Mouse (Mus musculus) heart, embryonic 10.5 days (tissue): ENCODE measurements around the gene Tchhl1. TPM values are rescaled to one million over a fixed set of nuclear protein-coding genes. Genes with fewer than 3 reads are reported as not detected.

ENCODE experiments used
- DNase-seq: peaks from one replicate; pipeline ENCODE4 v3.0.0-alpha.2; 2017; ENCODE audit warnings: low spot score
- H3K27ac ChIP-seq: fragments of 300-500 bp; sonication (generic); 2 replicates; pipeline ENCODE4 v1.5.1; 2016; ENCODE audit warnings: mild to moderate bottlenecking
- H3K27me3 ChIP-seq: fragments of 300-500 bp; sonication (generic); 2 replicates; pipeline ENCODE4 v1.6.1; 2016; ENCODE audit warnings: mild to moderate bottlenecking; ENCODE audit not compliant: poor library complexity, insufficient read depth, severe bottlenecking
- H3K36me3 ChIP-seq: fragments of 300-500 bp; sonication (generic); 2 replicates; pipeline ENCODE4 v1.6.1; 2016; ENCODE audit warnings: mild to moderate bottlenecking, moderate library complexity
- H3K4me1 ChIP-seq: fragments of 300-500 bp; sonication (generic); 2 replicates; pipeline ENCODE4 v1.6.1; 2016; ENCODE audit warnings: mild to moderate bottlenecking
- H3K4me3 ChIP-seq: fragments of 300-500 bp; sonication (generic); 2 replicates; pipeline ENCODE4 v1.5.1; 2016; ENCODE audit warnings: mild to moderate bottlenecking, moderate library complexity
- H3K9me3 ChIP-seq: fragments of 300-500 bp; sonication (generic); 2 replicates; pipeline ENCODE4 v1.6.1; 2016; ENCODE audit warnings: mild to moderate bottlenecking, moderate library complexity
- WGBS: fragments of 180-500 bp; shearing (Covaris S2); methylation state at CpG from one replicate; pipeline ENCODE4 v1.1.7; 2016; 5-methylcytosine and 5-hydroxymethylcytosine counted together
- microRNA-seq: library from miRNA; unstranded; fragments of <30 nt; microRNA quantifications from one replicate; pipeline ENCODE4, GENCODE M21; 2017
- polyA plus RNA-seq: library from polyadenylated mRNA; unstranded; fragments of >200 nt; fragmentation: Nextera tagmentation; extraction: Ambion mirVana; gene quantifications from 2 replicates; pipeline ENCODE4 v1.2.1, GENCODE M21; 2016

The Tchhl1 gene
- polyA plus RNA-seq, 1 experiment from 2014 or later = not detected

GRCm38 (mm10) chr3:93511036-93511435, 42.5 kb downstream of the Tchhl1 start:
- H3K36me3 ChIP-seq = no peaks in the 10 kb centered on the region
- no peaks in the 10 kb centered on the region for H3K27me3 ChIP-seq
- no peaks in the 10 kb centered on the region for H3K4me1 ChIP-seq
- 67% methylated on average over 1 of the region's 1 CpGs for WGBS
- H3K9me3 ChIP-seq = no peaks in the 10 kb centered on the region
- no peak overlapping the region for H3K27ac ChIP-seq
- DNase-seq = no peak
- H3K4me3 ChIP-seq = no peak overlapping the region

GRCm38 (mm10) chr3:93511801-93512200, 43.2 kb downstream of the Tchhl1 start:
- Histone ChIP-seq H3K27me3 (no peaks in the 10 kb centered on the region), H3K36me3 (no peaks in the 10 kb centered on the region), H3K9me3 (no peaks in the 10 kb centered on the region), H3K4me1 (no peaks in the 10 kb centered on the region), H3K4me3 (no peak overlapping the region), H3K27ac (no peak overlapping the region)
- DNase-seq = no peak
- 90% methylated on average over 1 of the region's 1 CpGs for whole genome bisulfite sequencing

- no peaks in the 10 kb centered on the region for H3K4me1 ChIP-seq
- 82% methylated on average over 7 of the region's 7 CpGs for WGBS
- no peaks in the 10 kb centered on the region for H3K27me3 ChIP-seq
- H3K27ac ChIP-seq = no peak overlapping the region
- H3K4me3 ChIP-seq = no peak overlapping the region
- H3K36me3 ChIP-seq = no peaks in the 10 kb centered on the region
- no peaks in the 10 kb centered on the region for H3K9me3 ChIP-seq
- DNase-seq = no peak
Measured at GRCm38 (mm10) chr3:93512386-93513101, 44.0 kb downstream of the Tchhl1 start.

GRCm38 (mm10) chr3:93514628-93515027, 46.1 kb downstream of the Tchhl1 start:
- DNase-seq = no peak
- WGBS = 84% methylated on average over 3 of the region's 3 CpGs
- Histone ChIP-seq H3K27me3 (no peaks in the 10 kb centered on the region), H3K36me3 (no peaks in the 10 kb centered on the region), H3K27ac (no peak overlapping the region), H3K9me3 (no peaks in the 10 kb centered on the region), H3K4me3 (no peak overlapping the region), H3K4me1 (no peaks in the 10 kb centered on the region)

- Histone ChIP-seq H3K4me3 (no peak overlapping the region), H3K4me1 (peaks cover 5% of the 10 kb centered on the region; the same call in 1 of the 2 replicates), H3K27ac (no peak overlapping the region), H3K27me3 (no peaks in the 10 kb centered on the region), H3K9me3 (no peaks in the 10 kb centered on the region), H3K36me3 (no peaks in the 10 kb centered on the region)
- 81% methylated on average over 2 of the region's 2 CpGs for WGBS
- DNase-seq = no peak
Measured at GRCm38 (mm10) chr3:93517343-93517742, 48.8 kb downstream of the Tchhl1 start.

GRCm38 (mm10) chr3:93519856-93520329, 51.3 kb downstream of the Tchhl1 start:
- no peaks in the 10 kb centered on the region for H3K9me3 ChIP-seq
- WGBS = 50% methylated on average over 5 of the region's 5 CpGs
- H3K27me3 ChIP-seq = no peaks in the 10 kb centered on the region
- H3K36me3 ChIP-seq = peaks cover 9% of the 10 kb centered on the region
- peak overlapping the region; percentile 73 for H3K4me3 ChIP-seq
- peak overlapping the region; percentile 90; the same call in 1 of the 2 replicates for H3K27ac ChIP-seq
- no peak for DNase-seq
- H3K4me1 ChIP-seq = peaks cover 5% of the 10 kb centered on the region; the same call in 1 of the 2 replicates

GRCm38 (mm10) chr3:93520330-93521193, 52.0 kb downstream of the Tchhl1 start, which contains the start of gene S100a11:
S100a11 (plus strand) TSS chr3:93520488.
- peak within 1 kb of the TSS; percentile 73 for H3K4me3 ChIP-seq
- peaks cover 5% of the 10 kb centered on the region; the same call in 1 of the 2 replicates for H3K4me1 ChIP-seq
- under 1% methylated on average over 38 of the region's 38 CpGs for WGBS

More at GRCm38 (mm10) chr3:93520330-93521193, 52.0 kb downstream of the Tchhl1 start, which contains the start of gene S100a11:
- no peaks in the 10 kb centered on the region for H3K27me3 ChIP-seq
- peak within 1 kb of the TSS; percentile 90 for H3K27ac ChIP-seq
- peaks cover 14% of the 10 kb centered on the region for H3K36me3 ChIP-seq
- DNase-seq = peak; percentile 83
- no peaks in the 10 kb centered on the region for H3K9me3 ChIP-seq

Small RNA genes lying within 50 kb of the gene (microRNA-seq; reads per million reads assigned to microRNA genes)
- gene Gm22752 = not detected

Other genes starting within 250 kb of the Tchhl1 start
- not detected in 2 replicates for gene Flg, start 195.2 kb upstream of the Tchhl1 start, polyA plus RNA-seq
- not detected in 2 replicates for gene Hrnr, start 149.0 kb upstream of the Tchhl1 start, polyA plus RNA-seq
- gene Rptn, start 75.1 kb upstream of the Tchhl1 start, polyA plus RNA-seq = not detected in 2 replicates
- 0.20 and 0.38 TPM in 2 replicates for gene Tchh, start 26.4 kb upstream of the Tchhl1 start, polyA plus RNA-seq
- 430 and 549 TPM in 2 replicates for gene S100a11, start 51.7 kb downstream of the Tchhl1 start, polyA plus RNA-seq
- gene S100a10, start 86.3 kb downstream of the Tchhl1 start, polyA plus RNA-seq = 192 and 203 TPM in 2 replicates
- not detected in 2 replicates for gene Tdpoz2, start 183.9 kb downstream of the Tchhl1 start, polyA plus RNA-seq
- not detected in 2 replicates for gene Tdpoz1, start 207.6 kb downstream of the Tchhl1 start, polyA plus RNA-seq
- gene Gm37596, start 224.3 kb downstream of the Tchhl1 start, polyA plus RNA-seq = not detected in 2 replicates